Mouse (Mus musculus) gastrocnemius, postnatal 10 days (tissue): ENCODE data around the gene Mrpl32. TPM values are rescaled to one million over a fixed set of nuclear protein-coding genes. Genes with fewer than 3 reads are reported as not detected.

ENCODE experiments used
- DNase-seq: peaks from one replicate; pipeline ENCODE4 v3.0.0; 2021; ENCODE audit warnings: mixed read lengths
- long read RNA-seq, 2 experiments: library from polyadenylated mRNA; stranded (forward); transcript quantifications; one replicate each; pipeline ENCODE4 v2.0.0; 2021
- total RNA-seq, 2 experiments: library from RNA; stranded (reverse); gene quantifications; 2 replicates each; pipeline ENCODE4 v1.2.3; 2021

The Mrpl32 gene
- 10 to 100 TPM; 39.0 to 43.6 TPM for total RNA-seq
- long read RNA-seq, experiment 1, transcript Mrpl32-202 (3 exons, 3,013 nt): major isoform, 18 of 18 reads
- long read RNA-seq, experiment 1, partial matches to known transcripts: 0 of 18 reads
- long read RNA-seq, experiment 1, other reads (novel, unspliced or antisense): 0 of 18 reads
- long read RNA-seq, experiment 2, transcript Mrpl32-202 (3 exons, 3,013 nt): major isoform, 31 of 32 reads
- long read RNA-seq, experiment 2, partial matches to known transcripts: 0 of 32 reads
- long read RNA-seq, experiment 2, other reads (novel, unspliced or antisense): 1 of 32 reads

GRCm38 (mm10) chr13:14612926-14613529, at the start of gene Mrpl32, which contains the start of gene Psma2:
Gene Mrpl32 (minus strand): TSS chr13:14613165.
Gene Psma2 (plus strand): TSS chr13:14613240.
- DNase-seq: peak; percentile 95

- DNase-seq: no peak
Measured at GRCm38 (mm10) chr13:14649301-14649700, 36.3 kb upstream of the Mrpl32 start.

GRCm38 (mm10) chr13:14639998-14640397, 27.0 kb upstream of the Mrpl32 start:
- DNase-seq: no peak

DNA sequence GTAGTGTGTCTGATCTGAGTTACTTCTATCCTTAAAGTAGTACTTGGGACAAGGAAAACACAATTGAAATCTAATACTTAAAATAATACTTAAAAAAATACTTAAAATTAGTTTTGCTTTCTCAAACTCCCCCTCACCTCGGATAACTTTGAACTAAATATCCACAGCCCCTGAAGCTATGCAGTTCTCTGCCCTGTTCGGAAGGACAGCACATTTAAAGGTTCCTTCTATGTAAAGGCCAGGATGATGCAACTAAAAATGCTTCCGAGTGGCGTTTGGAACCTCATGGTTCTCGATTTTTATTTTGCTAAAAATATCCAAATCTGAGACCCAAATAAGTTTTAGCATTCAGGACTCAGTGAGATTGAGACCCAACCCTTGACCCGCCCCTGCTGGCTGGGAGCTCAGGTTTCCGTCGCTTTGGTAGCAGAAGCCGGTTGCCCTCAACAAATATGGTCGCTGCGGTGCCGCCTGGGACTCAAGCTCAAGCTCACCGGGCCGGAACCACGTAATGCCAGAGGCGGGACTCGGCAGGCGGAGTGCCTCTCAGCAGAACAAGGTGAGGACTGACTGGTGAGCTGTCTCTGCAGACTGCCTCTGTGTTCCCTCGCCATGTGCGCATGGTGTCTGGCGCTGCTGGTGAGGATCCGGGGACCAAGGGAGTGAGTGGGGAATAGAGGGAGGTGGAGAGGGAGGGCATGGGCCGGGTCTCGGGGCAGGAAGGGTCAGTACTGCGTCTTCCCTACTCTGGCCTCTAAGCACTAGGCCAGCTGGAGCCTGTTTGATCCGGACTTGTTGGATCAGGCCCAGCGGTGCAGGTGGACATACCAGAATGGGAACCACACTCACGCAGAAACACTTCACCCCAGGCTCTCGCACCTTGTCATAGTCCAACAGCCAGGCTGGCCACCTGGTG, 17.0 kb upstream of the Mrpl32 start, which contains the start of gene AW209491:
Gene AW209491, plus strand, starts transcription at position 429 of the 916 bp plus-strand sequence.
- DNase-seq: peak; percentile 91

DNA sequence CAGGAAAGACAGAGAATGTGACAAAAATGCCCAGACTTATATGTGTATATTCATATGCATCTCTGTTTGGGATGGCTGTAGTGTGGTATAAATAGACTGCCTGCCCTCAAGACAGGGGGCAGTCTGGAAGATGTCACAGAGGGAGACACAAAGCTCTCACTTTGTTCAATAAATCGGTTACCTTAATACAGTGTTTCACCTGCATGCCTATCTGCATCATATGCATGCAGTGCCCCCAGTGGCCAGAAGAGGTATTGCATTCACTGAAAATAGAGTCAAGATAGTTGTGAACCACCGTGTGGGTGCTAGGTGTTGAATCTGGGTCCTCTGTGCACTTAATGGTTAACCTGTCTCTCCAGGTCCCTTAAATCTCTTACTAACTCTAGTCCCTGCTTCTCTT, 5.8 kb upstream of the Mrpl32 start:
- DNase-seq: peak; percentile 68

DNA sequence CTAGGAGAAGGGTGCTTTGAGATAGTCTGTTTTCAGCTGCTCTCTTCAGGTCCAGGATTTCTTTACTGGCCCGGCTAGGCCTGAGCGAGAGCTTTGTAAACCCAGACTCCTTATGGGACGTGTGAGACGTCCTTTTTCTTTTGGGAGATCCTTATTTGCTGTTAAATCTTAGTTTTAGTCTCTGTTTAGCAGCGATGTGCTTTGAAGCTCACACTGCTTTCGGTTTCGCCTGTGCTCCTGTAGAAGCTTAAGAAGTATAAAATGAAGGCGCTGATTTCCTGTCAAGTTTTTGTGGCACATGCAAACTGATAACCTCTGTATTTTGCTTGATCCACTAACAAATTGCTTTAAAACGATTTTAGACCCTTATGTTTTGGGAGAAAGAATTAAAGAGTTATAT, 588 bp upstream of the Mrpl32 start:
- DNase-seq: no peak

DNA sequence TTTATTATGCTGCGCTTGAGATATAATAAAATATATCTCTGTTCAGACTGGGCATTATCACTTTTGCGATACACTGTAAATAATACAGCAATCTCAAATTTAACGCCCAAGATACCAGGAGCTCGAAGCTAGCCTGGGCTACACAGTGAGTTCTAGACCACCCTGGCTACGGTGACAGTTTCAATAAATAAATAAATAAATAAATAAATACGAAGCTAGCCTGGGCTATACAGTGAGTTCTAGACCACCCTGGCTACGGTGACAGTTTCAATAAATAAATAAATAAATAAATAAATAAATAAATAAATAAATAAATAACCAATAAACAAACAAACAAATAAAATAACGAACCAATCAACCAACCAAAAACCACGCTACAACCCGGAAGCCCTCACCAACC, 502 bp downstream of the Mrpl32 start:
- DNase-seq: no peak

GRCm38 (mm10) chr13:14607616-14608015, 5.3 kb downstream of the Mrpl32 start:
- DNase-seq: no peak

- no peak for DNase-seq
Measured at GRCm38 (mm10) chr13:14602744-14603143, 10.2 kb downstream of the Mrpl32 start.

GRCm38 (mm10) chr13:14580392-14580791, 32.6 kb downstream of the Mrpl32 start:
- DNase-seq: no peak

DNA sequence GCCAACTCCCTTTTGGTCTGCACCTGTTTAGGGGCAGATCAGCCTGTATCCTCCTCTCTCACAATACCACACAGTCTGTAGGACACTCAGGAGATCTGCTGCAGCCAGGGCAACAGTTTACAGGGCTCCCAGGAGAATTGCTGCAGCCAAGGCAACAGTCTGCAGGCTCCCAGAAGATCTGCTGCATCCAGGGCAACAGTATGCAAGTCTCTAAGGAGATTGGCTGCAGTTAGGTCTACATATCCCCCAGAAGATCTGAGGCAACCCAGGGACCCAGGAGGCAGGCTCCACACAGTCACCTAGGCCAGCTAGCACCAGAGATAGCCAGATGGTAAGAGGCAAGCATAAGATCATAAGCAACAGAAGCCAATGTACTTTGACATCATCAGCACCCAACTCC, 38.8 kb downstream of the Mrpl32 start:
- no peak for DNase-seq

- no peak for DNase-seq
Measured at GRCm38 (mm10) chr13:14561336-14561735, 51.6 kb downstream of the Mrpl32 start.

Other genes with a start within 250 kb of the Mrpl32 start
- under 1 TPM; 0.50 to 0.54 TPM for gene Hecw1, start 89.9 kb downstream of the Mrpl32 start, total RNA-seq
- gene Psma2, start 75 bp upstream of the Mrpl32 start, total RNA-seq: 10 to 100 TPM; 69.7 to 72.3 TPM
- 10 to 100 TPM; 10.5 to 10.7 TPM for gene AW209491, start 17.0 kb upstream of the Mrpl32 start, total RNA-seq